Mouse (Mus musculus) myocyte (in vitro differentiated cells): ENCODE data around the gene Shank3. TPM values are rescaled to one million over a fixed set of nuclear protein-coding genes. Genes with fewer than 3 reads are reported as not detected.

Experiments
- H3K27me3 ChIP-seq: one replicate; pipeline ENCODE4 v1.6.1; 2011; ENCODE audit not compliant: control insufficient read depth, insufficient read depth, insufficient read length
- H3K36me3 ChIP-seq: one replicate; pipeline ENCODE4 v1.6.1; 2011; ENCODE audit not compliant: control insufficient read depth, insufficient read depth
- H3K4me2 ChIP-seq: one replicate; pipeline ENCODE4 v1.6.1; 2011; ENCODE audit warnings: low read depth, control low read depth
- H3K4me3 ChIP-seq: one replicate; pipeline ENCODE4 v1.5.1; 2011; ENCODE audit warnings: mild to moderate bottlenecking, control low read depth, moderate library complexity
- H3K79me2 ChIP-seq: one replicate; pipeline ENCODE4 v1.6.1; 2011; ENCODE audit not compliant: control insufficient read depth, insufficient read depth
- H3ac ChIP-seq: one replicate; pipeline ENCODE4 v1.6.1; 2011; ENCODE audit not compliant: control insufficient read depth, insufficient read length
- CEBPB ChIP-seq: IDR thresholded peaks from 2 replicates; pipeline ENCODE4 v1.6.1; 2011; ENCODE audit warnings: mild to moderate bottlenecking, moderate library complexity; ENCODE audit not compliant: poor library complexity, insufficient read depth, severe bottlenecking
- E2F4 ChIP-seq: IDR thresholded peaks from one replicate; pipeline ENCODE4 v1.6.1; 2011; ENCODE audit warnings: mild to moderate bottlenecking, control low read depth, moderate library complexity; ENCODE audit not compliant: insufficient read depth
- MAX ChIP-seq: IDR thresholded peaks from one replicate; pipeline ENCODE4 v1.6.1; 2011; ENCODE audit warnings: low read depth, mild to moderate bottlenecking, control low read depth
- MYOD1 ChIP-seq, 3 experiments: IDR thresholded peaks; one replicate each; pipeline ENCODE4 v1.6.1; 2011; ENCODE audit warnings: control low read depth in 2 of 3, low read depth in 2 of 3, mild to moderate bottlenecking in 2 of 3, moderate library complexity in 1 of 3; ENCODE audit not compliant: insufficient read length in 2 of 3, control insufficient read depth in 1 of 3
- MYOG ChIP-seq, 3 experiments: IDR thresholded peaks; one replicate each; pipeline ENCODE4 v1.6.1; 2011; ENCODE audit warnings: control low read depth in 2 of 3, low read depth in 2 of 3, mild to moderate bottlenecking in 2 of 3; ENCODE audit not compliant: insufficient read length in 2 of 3, control insufficient read depth in 1 of 3, insufficient read depth in 1 of 3
- POLR2A ChIP-seq: IDR thresholded peaks from one replicate; pipeline ENCODE4 v1.6.1; 2011; ENCODE audit warnings: low read depth, mild to moderate bottlenecking, control low read depth, moderate library complexity; ENCODE audit not compliant: insufficient read length
- POLR2AphosphoS2 ChIP-seq: IDR thresholded peaks from one replicate; pipeline ENCODE4 v1.6.1; 2011; ENCODE audit warnings: low read depth, control low read depth; ENCODE audit not compliant: insufficient read length
- REST ChIP-seq: IDR thresholded peaks from one replicate; pipeline ENCODE4 v1.6.1; 2011; ENCODE audit warnings: mild to moderate bottlenecking, control low read depth, moderate library complexity; ENCODE audit not compliant: insufficient read depth, insufficient read length
- SRF ChIP-seq: IDR thresholded peaks from one replicate; pipeline ENCODE4 v1.6.1; 2011; ENCODE audit warnings: low read depth; ENCODE audit not compliant: control insufficient read depth, insufficient read length
- TCF12 ChIP-seq: IDR thresholded peaks from one replicate; pipeline ENCODE4 v1.6.1; 2011; ENCODE audit warnings: mild to moderate bottlenecking, control low read depth; ENCODE audit not compliant: poor library complexity, insufficient read depth, severe bottlenecking
- TCF3 ChIP-seq: IDR thresholded peaks from one replicate; pipeline ENCODE4 v1.6.1; 2011; ENCODE audit warnings: low read depth, control low read depth; ENCODE audit not compliant: insufficient read length
- USF1 ChIP-seq: IDR thresholded peaks from one replicate; pipeline ENCODE4 v1.6.1; 2011; ENCODE audit warnings: low read depth, mild to moderate bottlenecking, control low read depth, moderate library complexity
- polyA plus RNA-seq: library from polyadenylated mRNA; unstranded; fragments of >200 nt; fragmentation: generic; extraction: Trizol; gene quantifications from one replicate; pipeline ENCODE4 v1.2.1, GENCODE M21; 2012; ENCODE audit warnings: missing spikeins

Shank3 gene
- polyA plus RNA-seq, 1 experiment, result 1.4 TPM

DNA sequence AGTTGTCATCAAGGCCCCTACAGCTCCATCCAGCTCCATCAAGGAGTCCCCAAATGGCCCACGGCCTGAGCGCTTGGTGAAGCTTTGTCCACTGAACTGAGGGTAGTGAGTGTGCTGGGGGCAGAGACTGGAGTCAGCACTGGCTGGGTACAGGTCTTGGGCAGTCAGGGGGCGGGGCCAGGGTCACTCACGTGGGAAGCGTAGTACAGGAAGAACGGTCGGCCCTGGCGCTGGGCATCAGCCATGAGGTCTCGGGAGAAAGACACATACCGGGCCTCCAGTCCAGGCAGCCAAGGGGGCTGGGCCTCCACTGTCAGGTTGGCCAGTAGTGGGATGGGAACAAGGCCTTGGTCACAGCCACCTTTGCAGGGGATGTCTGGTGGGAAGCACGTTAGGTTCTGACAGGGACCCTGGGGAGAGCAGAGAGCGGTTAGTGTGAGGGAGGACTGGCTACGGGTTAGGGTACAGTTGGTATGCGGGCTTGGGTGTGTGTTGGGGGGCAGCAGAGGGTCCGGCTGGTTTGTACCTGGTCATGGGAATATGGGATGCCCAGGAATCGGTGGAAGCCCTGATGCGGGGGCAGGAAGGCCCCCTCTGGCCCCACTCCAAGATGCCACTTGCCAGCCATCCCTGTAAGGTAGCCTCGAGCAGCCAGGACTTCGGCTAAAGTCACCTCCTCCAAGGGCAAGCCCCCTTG is 24.7 kb upstream of the Shank3 start:
- no peak for TF ChIP-seq REST
- TF ChIP-seq TCF12, result no peak
- TF ChIP-seq MYOG (IDR thresholded peaks at IDR 0.05; ENCODE audit: control insufficient read depth in 1 of 3, insufficient read depth in 1 of 3, insufficient read length in 2 of 3, low read depth in 2 of 3), result no peak
- no peak for TF ChIP-seq TCF3
- no peak for TF ChIP-seq POLR2A
- TF ChIP-seq MYOD1 (IDR thresholded peaks at IDR 0.05; ENCODE audit: control insufficient read depth in 1 of 3, insufficient read length in 2 of 3, low read depth in 2 of 3), result no peak
- TF ChIP-seq SRF, result no peak
- no peak for TF ChIP-seq E2F4
- TF ChIP-seq CEBPB, result no peak
- TF ChIP-seq MAX, result no peak
- TF ChIP-seq POLR2AphosphoS2, result no peak
- H3K36me3 ChIP-seq, result no peaks in the 10 kb centered on the region
- H3ac ChIP-seq, result no peak overlapping the region
- no peaks in the 10 kb centered on the region for H3K27me3 ChIP-seq
- no peaks in the 10 kb centered on the region for H3K79me2 ChIP-seq
- H3K4me3 ChIP-seq, result peak overlapping the region; percentile 46
- H3K4me2 ChIP-seq, result peak overlapping the region; percentile 92

DNA sequence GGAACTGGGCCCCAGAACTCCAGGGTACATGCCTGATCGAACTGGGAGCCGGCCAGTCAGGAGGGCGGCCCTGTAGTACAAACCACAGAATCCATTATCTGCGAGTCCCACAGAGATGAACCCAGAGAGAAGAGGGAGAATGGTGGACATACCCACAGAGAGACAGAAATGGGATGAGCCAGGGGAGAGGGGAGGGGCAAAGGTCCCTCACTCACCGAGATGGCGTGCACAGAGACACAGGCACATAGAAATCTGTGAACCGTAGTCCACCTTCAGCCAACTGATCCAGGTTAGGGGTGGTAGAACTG is 24.2 kb upstream of the Shank3 start:
- Histone ChIP-seq H3K4me3 (peak overlapping the region; percentile 46), H3K27me3 (no peaks in the 10 kb centered on the region), H3K4me2 (peak overlapping the region; percentile 92), H3K79me2 (no peaks in the 10 kb centered on the region), H3ac (no peak overlapping the region), H3K36me3 (no peaks in the 10 kb centered on the region)
- TF ChIP-seq SRF (no peak), MYOG (IDR thresholded peaks at IDR 0.05; ENCODE audit: control insufficient read depth in 1 of 3, insufficient read depth in 1 of 3, insufficient read length in 2 of 3, low read depth in 2 of 3) (no peak), POLR2A (no peak), E2F4 (no peak), USF1 (no peak), REST (no peak), TCF12 (no peak), CEBPB (no peak), POLR2AphosphoS2 (no peak), MYOD1 (IDR thresholded peaks at IDR 0.05; ENCODE audit: control insufficient read depth in 1 of 3, insufficient read length in 2 of 3, low read depth in 2 of 3) (no peak)

DNA sequence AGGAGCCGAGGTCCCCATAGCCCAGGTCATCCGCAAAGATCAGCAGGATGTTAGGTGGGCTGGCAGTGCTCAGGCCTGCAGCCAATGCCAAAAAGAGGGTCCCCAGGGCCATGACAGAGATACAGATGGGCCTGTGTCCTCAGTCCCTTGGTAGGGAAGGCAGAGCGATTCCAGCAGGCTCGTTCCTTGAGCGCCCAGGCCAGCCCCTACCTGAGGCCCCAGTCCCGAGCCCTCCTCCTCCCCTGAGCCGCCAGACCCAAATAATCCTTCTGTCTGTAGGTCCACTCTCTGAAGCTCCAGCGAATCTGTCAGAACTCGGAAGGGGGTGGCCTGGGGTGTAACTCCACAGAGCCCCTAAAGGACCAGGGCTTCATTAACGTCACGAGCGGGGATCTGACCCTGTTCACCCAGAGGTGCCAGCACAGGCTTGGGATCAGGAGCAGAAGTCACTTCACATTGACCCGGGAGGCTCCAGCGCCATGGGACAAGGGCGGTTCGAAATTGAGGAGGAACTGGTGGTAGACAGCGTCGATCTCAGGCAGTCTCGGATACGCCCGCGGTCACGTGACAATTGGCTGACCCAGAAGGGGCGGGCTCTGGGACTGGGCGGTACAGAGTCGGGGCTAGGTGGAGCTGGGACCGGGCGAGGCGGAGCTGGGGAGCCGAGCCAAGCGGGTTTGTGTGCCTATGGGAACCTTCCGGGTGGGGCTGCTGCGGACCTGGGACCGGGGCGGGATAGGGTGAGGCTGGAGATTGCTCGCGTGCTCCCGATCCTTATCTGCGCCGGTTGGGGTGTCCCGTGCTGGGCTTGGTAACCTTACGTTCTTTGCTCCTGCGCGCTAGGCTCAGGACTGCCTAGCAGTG is 23.6 kb upstream of the Shank3 start:
- Histone ChIP-seq H3K36me3 (no peaks in the 10 kb centered on the region), H3K4me3 (peak overlapping the region; percentile 46), H3K4me2 (peak overlapping the region; percentile 92), H3ac (peak overlapping the region; percentile 11), H3K79me2 (no peaks in the 10 kb centered on the region), H3K27me3 (no peaks in the 10 kb centered on the region)
- TF ChIP-seq TCF12 (no peak), USF1 (peak; percentile 96), REST (no peak), MYOD1 (IDR thresholded peaks at IDR 0.05; ENCODE audit: control insufficient read depth in 1 of 3, insufficient read length in 2 of 3, low read depth in 2 of 3) (no peak), CEBPB (no peak), E2F4 (no peak), POLR2AphosphoS2 (peak; percentile 92), POLR2A (peak; percentile 96)

DNA sequence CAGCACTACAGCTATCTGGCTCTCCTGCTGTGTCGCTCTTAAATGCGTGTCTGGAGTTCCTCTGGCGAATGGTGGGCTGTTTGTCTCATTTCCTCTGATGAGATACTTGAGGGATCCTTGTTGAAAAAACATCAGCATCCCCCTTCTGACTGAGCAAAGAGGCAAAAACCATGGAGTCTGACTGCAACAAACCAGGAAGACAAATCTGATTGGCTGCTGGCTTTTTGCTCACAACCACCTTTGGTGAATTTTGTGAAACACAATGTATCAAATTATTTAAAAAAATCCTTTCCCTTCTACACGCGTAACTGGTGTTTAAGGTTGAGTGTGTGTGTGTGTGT is 23.0 kb upstream of the Shank3 start:
- TF ChIP-seq REST (no peak), MYOD1 (IDR thresholded peaks at IDR 0.05; ENCODE audit: control insufficient read depth in 1 of 3, insufficient read length in 2 of 3, low read depth in 2 of 3) (no peak), POLR2AphosphoS2 (no peak), TCF12 (no peak), MYOG (IDR thresholded peaks at IDR 0.05; ENCODE audit: control insufficient read depth in 1 of 3, insufficient read depth in 1 of 3, insufficient read length in 2 of 3, low read depth in 2 of 3) (no peak), CEBPB (no peak), USF1 (no peak), MAX (no peak), E2F4 (no peak), POLR2A (no peak), TCF3 (no peak), SRF (no peak)
- H3K79me2 ChIP-seq, result no peaks in the 10 kb centered on the region
- H3ac ChIP-seq, result peak overlapping the region; percentile 11
- no peaks in the 10 kb centered on the region for H3K27me3 ChIP-seq
- peak overlapping the region; percentile 92 for H3K4me2 ChIP-seq
- H3K4me3 ChIP-seq, result peak overlapping the region; percentile 46
- no peaks in the 10 kb centered on the region for H3K36me3 ChIP-seq

DNA sequence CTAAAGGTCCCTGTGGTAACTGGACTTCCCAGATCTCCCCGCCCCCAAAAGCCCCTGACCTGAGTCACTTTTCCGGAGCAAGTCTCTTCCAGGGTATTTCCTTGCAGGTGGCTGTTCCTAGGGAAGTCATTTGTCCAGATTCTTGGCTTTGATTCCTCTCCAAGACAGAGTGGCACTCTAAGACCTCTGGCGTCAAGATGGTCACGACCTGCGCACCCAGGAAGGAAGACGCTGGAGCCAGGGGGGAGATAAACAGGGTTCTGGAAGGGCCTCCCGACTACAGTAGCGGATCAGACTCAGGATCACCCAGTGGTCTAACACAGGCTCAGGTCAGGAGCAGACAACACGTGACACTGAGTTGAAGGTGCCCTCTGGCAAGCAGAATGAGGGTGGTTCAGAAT is 22.3 kb upstream of the Shank3 start, which contains the start of gene Arsa:
Gene Arsa (minus strand): TSS at position 335 of the 401 bp plus-strand sequence.
- Histone ChIP-seq H3K79me2 (no peaks in the 10 kb centered on the region), H3K4me2 (peak within 1 kb of the TSS; percentile 92), H3K4me3 (peak within 1 kb of the TSS; percentile 46), H3K27me3 (no peaks in the 10 kb centered on the region), H3ac (peak within 1 kb of the TSS; percentile 11), H3K36me3 (no peaks in the 10 kb centered on the region)
- TF ChIP-seq E2F4, result no peak
